Mouse (Mus musculus) adrenal gland, adult 8-10 months (tissue): ENCODE results near the gene Tmem138. TPM values are rescaled to one million over a fixed set of nuclear protein-coding genes. Genes with fewer than 3 reads are reported as not detected.
"Not testable (repeated sequence)": the region's sequence is repeated elsewhere in the genome, so short reads cannot be mapped to it uniquely, and the experiment has no call there.

ENCODE experiments used
- DNase-seq: peaks from one replicate; pipeline ENCODE4 v3.0.0; 2022
- total RNA-seq, 4 experiments: library from RNA; stranded (reverse); gene quantifications; 2 replicates each; pipeline ENCODE4 v1.2.4; 2022

Tmem138 gene
- total RNA-seq, 4 experiments from 2014 or later = 9.3 to 16.1 (median 12.2) TPM

DNA sequence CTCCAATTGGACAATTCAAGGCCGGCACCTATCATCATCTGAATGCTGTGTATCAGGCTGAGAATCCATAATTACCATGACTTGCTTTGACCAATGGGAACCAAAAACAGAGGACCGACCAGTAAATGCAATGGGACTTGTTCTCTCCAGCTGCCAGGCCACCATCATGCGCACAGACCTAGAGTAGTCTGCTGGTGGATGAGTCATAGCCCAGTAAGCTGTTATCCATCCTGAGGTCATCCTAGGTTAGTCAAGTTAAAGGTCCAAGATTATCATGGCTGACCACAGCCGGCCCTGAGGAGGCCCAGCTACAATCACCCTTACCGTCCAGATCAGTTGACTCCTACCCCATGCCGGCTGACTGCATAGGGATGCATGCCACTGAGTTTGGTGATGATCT is 7.5 kb downstream of the Tmem138 start:
- DNase-seq = no peak

GRCm38 (mm10) chr19:10565217-10565616 is 11.9 kb downstream of the Tmem138 start:
- DNase-seq = no peak

GRCm38 (mm10) chr19:10564278-10564677 is 12.9 kb downstream of the Tmem138 start:
- DNase-seq = no peak

GRCm38 (mm10) chr19:10562351-10562750 is 14.8 kb downstream of the Tmem138 start:
- DNase-seq = no peak

GRCm38 (mm10) chr19:10561558-10562314 is 15.4 kb downstream of the Tmem138 start:
- peak; percentile 29 for DNase-seq

GRCm38 (mm10) chr19:10560108-10560507 is 17.1 kb downstream of the Tmem138 start:
- DNase-seq = no peak

DNA sequence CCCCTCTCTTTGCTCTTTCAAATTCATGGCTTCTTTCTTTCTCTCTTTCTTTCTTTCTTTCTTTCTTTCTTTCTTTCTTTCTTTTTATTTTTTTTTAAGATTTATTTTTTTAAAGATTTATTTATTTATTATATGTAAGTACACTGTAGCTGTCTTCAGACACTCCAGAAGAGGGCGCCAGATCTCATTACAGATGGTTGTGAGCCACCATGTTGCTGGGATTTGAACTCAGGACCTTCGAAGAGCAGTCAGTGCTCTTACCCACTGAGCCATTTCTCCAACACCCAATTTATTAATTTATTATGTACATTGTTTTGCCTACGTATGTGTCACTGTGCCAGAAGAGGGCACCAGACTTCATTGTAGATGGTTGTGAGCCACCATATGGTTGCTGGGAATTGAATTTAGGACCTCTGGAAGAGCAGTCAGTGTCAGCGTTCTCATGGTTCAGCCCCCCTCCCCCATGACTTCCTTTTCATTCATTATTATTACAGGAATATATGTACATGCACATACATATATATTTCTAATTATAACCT is 19.3 kb downstream of the Tmem138 start:
- DNase-seq = not testable (repeated sequence)

DNA sequence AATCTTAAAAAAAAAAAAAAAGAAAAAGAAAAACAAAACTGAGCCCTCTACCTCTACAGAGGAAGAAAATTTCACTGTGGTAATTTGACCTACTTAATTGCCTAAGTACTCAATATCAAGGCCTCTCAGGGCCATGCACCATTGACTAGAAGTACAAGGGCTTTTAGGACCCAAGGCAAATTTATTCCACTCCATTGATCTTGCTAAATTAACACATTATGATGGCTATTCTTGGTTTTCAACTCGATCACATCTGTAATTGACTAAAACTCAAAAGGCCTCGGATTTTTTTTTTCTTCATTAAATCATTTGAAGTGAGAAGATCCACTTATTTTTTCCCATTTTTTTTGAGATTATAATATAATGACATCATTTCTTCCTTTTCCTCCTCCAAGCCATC is 19.7 kb downstream of the Tmem138 start:
- DNase-seq = no peak

- no peak for DNase-seq
Observed at GRCm38 (mm10) chr19:10557001-10557400, 20.2 kb downstream of the Tmem138 start.

- DNase-seq = peak; percentile 81
Observed at GRCm38 (mm10) chr19:10555624-10556510, 21.3 kb downstream of the Tmem138 start, which contains the start of gene Tmem216. Gene Tmem216 (minus strand): TSS chr19:10556238.

DNA sequence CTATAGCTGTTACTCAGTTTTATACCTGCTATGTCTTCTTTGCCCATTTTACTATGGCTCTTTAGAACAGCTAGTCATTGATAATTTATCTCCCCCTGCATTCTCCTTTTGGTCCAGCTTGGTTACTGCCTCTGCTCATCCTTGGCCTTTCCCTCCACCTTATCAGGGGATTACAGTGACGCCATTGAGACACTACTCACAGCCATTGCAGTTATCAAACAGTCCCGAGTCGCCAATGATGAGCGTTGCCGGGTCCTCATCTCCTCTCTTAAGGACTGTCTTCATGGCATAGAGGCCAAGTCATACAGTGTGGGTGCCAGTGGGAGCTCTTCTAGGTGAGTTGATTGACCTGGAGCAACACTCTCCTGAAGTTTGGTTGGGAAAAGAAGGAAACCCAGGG is 37.7 kb downstream of the Tmem138 start:
- no peak for DNase-seq

GRCm38 (mm10) chr19:10530082-10530481 is 47.1 kb downstream of the Tmem138 start:
- DNase-seq = no peak

DNA sequence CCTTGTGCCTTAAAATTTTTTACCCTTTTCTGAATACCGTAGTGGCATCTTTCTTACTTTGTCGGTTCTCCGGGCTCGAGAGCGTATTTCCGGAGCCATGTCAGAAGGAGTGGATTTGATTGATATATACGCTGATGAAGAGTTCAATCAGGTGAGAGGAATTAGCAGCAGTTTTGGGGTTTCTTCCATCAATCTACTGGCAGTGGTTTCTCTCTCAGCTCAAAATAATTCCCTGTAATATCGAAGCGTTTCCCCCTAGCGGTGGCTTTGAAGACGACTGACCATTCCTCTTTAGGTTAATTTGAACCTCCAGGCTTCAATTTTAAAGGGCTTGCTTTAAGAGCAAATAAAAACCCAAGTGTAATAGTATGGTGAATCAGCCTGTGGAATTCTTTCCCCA is 51.3 kb downstream of the Tmem138 start, which contains the start of gene Sdhaf2:
Gene Sdhaf2, minus strand, starts transcription at position 233 of the 400 bp plus-strand sequence.
- DNase-seq = no peak

GRCm38 (mm10) chr19:10525106-10525901 is 51.9 kb downstream of the Tmem138 start, which contains the start of gene Cpsf7:
Gene Cpsf7 (plus strand): TSS chr19:10525266.
- DNase-seq = peak; percentile 89

DNA sequence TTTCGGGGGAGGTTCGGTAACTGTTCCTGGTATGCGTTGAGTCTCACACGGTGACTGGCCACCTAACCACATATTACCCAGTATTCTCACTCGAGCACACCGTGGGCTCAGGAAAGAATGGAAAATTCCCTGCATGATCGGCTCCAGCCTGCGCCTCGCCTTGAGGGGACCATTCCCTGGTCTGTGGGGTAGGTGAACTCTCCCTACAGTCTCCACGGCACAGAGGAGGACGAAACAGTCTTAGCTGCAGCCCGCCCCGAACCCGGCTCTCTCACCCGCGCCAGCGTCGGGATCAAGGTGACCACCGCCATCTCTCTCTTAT is 52.4 kb downstream of the Tmem138 start:
- no peak for DNase-seq

GRCm38 (mm10) chr19:10523483-10524080 is 53.6 kb downstream of the Tmem138 start:
- DNase-seq = no peak

GRCm38 (mm10) chr19:10521926-10522325 is 55.2 kb downstream of the Tmem138 start:
- DNase-seq = no peak
